Mouse (Mus musculus): ENCODE results near the gene Kcnj1.

DNA sequence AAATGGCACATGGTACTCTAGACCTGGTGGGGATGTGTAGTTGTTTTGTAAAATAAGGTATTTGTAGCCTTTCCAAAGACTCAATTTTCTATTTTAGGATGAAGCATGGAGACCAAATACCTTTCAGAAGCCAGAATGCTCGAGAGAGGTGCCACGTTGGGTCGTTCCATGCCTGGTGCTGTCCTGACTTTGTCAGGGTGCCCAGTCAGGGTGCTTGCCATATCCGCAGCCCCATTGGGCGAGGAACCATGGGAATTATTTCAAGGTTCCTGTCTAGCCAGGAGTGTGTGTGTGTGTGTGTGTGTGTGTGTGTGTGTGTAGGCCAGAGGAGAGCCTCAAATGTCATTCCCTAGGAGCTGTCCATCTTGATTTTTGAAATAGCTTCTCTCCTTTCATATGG is 38.4 kb downstream of the Kcnj1 start:
- TF ChIP-seq MYOG (IDR thresholded peaks at IDR 0.05; ENCODE audit: control insufficient read depth in 1 of 3, insufficient read depth in 1 of 3, insufficient read length in 2 of 3, low read depth in 2 of 3) (no peak), POLR2A (IDR thresholded peaks at IDR 0.05; ENCODE audit: insufficient read length, low read depth) (no peak), TCF3 (IDR thresholded peaks at IDR 0.05; ENCODE audit: insufficient read length, low read depth) (no peak), USF1 (IDR thresholded peaks at IDR 0.05; ENCODE audit: low read depth) (no peak), E2F4 (IDR thresholded peaks at IDR 0.05; ENCODE audit: insufficient read depth) (no peak), POLR2AphosphoS2 (IDR thresholded peaks at IDR 0.05; ENCODE audit: insufficient read length, low read depth) (no peak)

Data from myocyte (in vitro differentiated cells).